Mouse (Mus musculus): ENCODE results near the gene Amph.

GRCm38 (mm10) chr13:19137212-19137611, 189.2 kb downstream of the Amph start:
- TF ChIP-seq CTCF (IDR thresholded peaks at IDR 0.05) = no peak
- TF ChIP-seq EP300 (IDR thresholded peaks at IDR 0.05) = no peak

Measured in lung, postnatal 0 days (tissue).